Mouse (Mus musculus): Measurements from ENCODE around the gene Brsk2. TPM values are rescaled to one million over a fixed set of nuclear protein-coding genes. Genes with fewer than 3 reads are reported as not detected.

Brsk2 gene
- polyA plus RNA-seq, 1 experiment from 2014 or later: 1.8 TPM

DNA sequence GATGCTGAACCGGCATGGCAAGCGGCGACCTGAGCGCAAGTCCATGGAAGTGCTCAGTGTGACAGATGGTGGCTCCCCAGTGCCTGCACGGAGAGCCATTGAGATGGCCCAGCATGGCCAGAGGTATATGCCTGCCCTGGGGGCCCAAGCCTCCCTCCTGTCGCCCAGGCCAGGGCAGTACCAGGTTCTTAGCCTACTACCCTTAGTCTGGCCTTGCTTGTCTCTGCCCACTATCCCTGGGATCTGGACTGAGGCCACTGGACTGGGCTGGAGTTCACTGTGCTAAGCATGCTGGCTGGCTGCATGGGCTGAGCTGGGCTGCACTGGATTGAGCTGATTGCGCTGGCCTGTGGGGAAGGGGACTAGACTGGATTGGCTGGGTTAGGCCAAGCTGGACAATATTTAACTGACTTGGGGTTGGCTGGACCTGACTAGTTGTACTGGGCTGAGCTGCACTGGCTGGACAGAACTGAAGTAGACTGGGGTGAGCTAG, 38.8 kb downstream of the Brsk2 start:
- no peak overlapping the region for H3K4me3 ChIP-seq
- no peaks in the 10 kb centered on the region for H3K4me1 ChIP-seq
- H3K36me3 ChIP-seq: no peaks in the 10 kb centered on the region
- 79% methylated on average over 7 of the region's 7 CpGs for WGBS
- no peak overlapping the region for H3K4me2 ChIP-seq (replicated peaks)
- H3K9ac ChIP-seq: no peak overlapping the region
- 0 out of 2 replicates have a peak, but pooled peaks cover 3% of the 10 kb centered on the region for H3K27me3 ChIP-seq
- H3K9me3 ChIP-seq: no peaks in the 10 kb centered on the region
- no peak for ATAC-seq (ENCODE audit: insufficient number of reproducible peaks, insufficient read depth, low FRiP score, low TSS enrichment)
- no peak overlapping the region for H3K27ac ChIP-seq

DNA sequence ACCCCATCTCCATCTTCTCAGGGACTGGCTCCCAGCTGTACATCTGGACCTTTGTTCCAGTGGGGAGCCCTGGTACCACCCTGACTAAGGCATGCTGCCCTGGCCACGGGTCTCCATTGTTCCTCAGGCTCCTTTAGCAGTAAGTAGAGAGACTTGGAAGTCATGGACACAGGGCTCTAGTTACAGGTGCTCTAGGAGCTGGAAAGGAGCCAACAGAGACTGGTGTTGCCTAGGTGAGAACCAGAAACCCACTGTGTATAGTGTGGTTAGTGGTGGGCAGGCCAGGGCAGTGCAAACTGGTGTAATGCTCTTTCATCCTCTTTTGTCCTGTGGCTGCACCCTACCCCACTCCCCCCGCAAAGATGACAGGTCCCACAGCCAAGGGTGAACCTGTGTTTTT, 41.6 kb downstream of the Brsk2 start:
- no peak overlapping the region for H3K9ac ChIP-seq
- no peak overlapping the region for H3K4me2 ChIP-seq (replicated peaks)
- 79% methylated on average over 2 of the region's 2 CpGs for WGBS
- no peak overlapping the region for H3K4me3 ChIP-seq
- H3K27ac ChIP-seq: no peak overlapping the region
- no peak for ATAC-seq (ENCODE audit: insufficient number of reproducible peaks, insufficient read depth, low FRiP score, low TSS enrichment)
- H3K27me3 ChIP-seq: 0 out of 2 replicates have a peak, but pooled peaks cover 3% of the 10 kb centered on the region
- H3K36me3 ChIP-seq: no peaks in the 10 kb centered on the region; the same call in 1 of the 2 replicates
- H3K9me3 ChIP-seq: no peaks in the 10 kb centered on the region
- H3K4me1 ChIP-seq: no peaks in the 10 kb centered on the region

DNA sequence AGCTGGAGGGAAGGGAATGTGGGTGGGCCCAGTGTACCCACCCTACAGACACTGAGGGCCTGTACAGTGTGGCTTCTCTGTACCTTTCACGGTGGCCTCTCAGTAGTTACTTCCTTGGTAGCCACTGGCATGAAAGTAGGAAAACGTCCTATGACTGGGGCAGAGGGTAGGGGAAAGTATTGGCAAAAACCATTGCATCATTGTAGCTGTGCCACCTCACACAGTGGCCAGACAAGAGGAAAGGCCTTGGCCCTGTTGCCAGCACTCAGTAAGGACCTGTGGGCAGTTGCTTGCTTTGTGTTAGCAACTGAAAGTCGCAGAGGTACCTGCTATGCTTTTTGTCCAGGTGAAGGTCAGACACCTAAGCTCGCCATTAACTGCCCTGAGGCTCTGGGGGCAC, 44.6 kb downstream of the Brsk2 start:
- Histone ChIP-seq H3K4me3 (no peak overlapping the region), H3K9ac (no peak overlapping the region), H3K4me2 (replicated peaks) (no peak overlapping the region), H3K4me1 (no peaks in the 10 kb centered on the region), H3K27me3 (no peaks in the 10 kb centered on the region), H3K36me3 (no peaks in the 10 kb centered on the region; the same call in 1 of the 2 replicates), H3K27ac (no peak overlapping the region), H3K9me3 (no peaks in the 10 kb centered on the region)
- 82% methylated on average over 4 of the region's 4 CpGs for WGBS
- ATAC-seq (ENCODE audit: insufficient number of reproducible peaks, insufficient read depth, low FRiP score, low TSS enrichment): no peak

DNA sequence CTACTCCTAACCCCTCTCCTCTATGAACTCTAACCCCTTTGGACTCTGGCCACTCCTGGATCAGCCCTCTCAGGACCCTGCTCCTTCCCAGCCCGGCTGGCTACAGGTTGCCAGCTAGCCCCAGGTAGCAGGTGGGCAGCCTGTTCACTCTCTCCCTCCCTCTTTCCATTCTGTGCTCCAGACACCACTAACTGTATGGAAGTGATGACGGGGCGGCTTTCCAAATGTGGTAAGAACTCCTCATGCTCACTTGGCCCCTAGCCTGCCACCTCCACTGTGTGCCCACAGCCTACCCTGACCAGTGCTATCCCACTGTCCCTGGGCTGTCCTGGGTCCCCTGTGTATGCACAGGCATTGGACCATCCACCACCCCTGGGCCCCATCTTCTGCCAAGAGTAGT, 51.1 kb downstream of the Brsk2 start:
- no peak overlapping the region for H3K4me3 ChIP-seq
- H3K9me3 ChIP-seq: no peaks in the 10 kb centered on the region
- H3K27me3 ChIP-seq: no peaks in the 10 kb centered on the region
- 87% methylated on average over 3 of the region's 3 CpGs for WGBS
- no peak overlapping the region for H3K4me2 ChIP-seq (replicated peaks)
- H3K9ac ChIP-seq: no peak overlapping the region
- H3K36me3 ChIP-seq: peaks cover 16% of the 10 kb centered on the region; the same call in 1 of the 2 replicates
- no peak overlapping the region for H3K27ac ChIP-seq
- no peak for ATAC-seq (ENCODE audit: insufficient number of reproducible peaks, insufficient read depth, low FRiP score, low TSS enrichment)
- no peaks in the 10 kb centered on the region for H3K4me1 ChIP-seq

DNA sequence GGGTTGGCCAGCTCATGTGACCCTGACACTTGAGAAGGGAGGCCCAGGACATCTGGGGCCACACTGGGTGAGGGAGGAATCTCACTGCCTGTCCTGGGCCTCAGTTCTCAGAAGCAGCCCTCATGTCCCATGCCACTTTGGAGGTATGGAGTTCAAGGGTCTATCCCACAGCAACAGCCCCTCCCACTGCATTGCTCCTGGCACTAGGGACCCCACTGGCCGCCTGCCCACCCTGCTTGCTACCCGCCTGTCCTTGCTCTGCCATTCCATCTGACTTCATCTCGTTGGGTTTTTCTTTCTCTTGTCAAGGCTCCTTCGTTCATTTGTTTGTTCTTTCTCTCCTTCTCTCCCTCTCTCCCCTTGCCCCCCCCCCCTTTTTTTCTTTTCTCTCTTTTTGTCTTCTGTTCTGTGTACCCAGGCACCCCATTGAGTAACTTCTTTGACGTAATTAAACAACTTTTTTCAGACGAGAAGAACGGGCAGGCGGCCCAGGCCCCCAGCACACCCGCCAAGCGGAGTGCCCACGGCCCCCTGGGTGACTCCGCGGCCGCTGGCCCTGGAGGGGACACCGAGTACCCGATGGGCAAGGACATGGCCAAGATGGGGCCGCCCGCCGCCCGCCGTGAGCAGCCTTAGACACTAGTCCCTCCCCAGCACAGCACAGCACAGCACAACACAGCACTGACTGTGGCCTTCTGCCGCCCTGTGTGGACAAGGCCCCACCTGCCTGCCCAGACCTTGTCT, 52.2 kb downstream of the Brsk2 start:
- H3K4me3 ChIP-seq: no peak overlapping the region
- ATAC-seq (ENCODE audit: insufficient number of reproducible peaks, insufficient read depth, low FRiP score, low TSS enrichment): no peak
- 85% methylated on average over 22 of the region's 22 CpGs for WGBS
- H3K9me3 ChIP-seq: no peaks in the 10 kb centered on the region
- H3K27me3 ChIP-seq: no peaks in the 10 kb centered on the region
- H3K9ac ChIP-seq: no peak overlapping the region
- no peak overlapping the region for H3K27ac ChIP-seq
- H3K4me2 ChIP-seq (replicated peaks): no peak overlapping the region
- no peaks in the 10 kb centered on the region for H3K4me1 ChIP-seq
- peaks cover 16% of the 10 kb centered on the region; the same call in 1 of the 2 replicates for H3K36me3 ChIP-seq

DNA sequence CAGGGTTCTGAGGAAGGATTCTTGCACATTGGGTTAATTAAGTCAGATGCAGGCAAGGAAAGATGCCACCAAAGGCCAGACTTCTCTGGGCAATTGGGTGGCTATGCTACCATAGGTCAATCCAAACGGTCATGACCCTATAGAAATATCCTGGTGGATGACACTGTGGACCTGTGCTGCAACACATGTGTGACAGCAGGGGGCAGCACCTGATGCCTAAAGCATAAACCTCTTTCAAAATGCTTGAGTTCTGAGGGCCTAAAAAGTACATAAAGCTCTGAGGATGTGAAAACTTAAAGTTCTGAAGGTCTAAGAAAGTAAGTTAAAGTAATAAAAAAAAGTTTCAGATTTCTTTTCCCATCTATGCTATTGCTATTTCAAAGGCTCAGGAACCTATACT, 67.0 kb downstream of the Brsk2 start:
- ATAC-seq (ENCODE audit: insufficient number of reproducible peaks, insufficient read depth, low FRiP score, low TSS enrichment): no peak
- WGBS: 58% methylated on average over 1 of the region's 1 CpGs
- no peak overlapping the region for H3K4me3 ChIP-seq
- H3K4me1 ChIP-seq: no peaks in the 10 kb centered on the region
- no peak overlapping the region for H3K4me2 ChIP-seq (replicated peaks)
- H3K9me3 ChIP-seq: no peaks in the 10 kb centered on the region
- no peaks in the 10 kb centered on the region for H3K27me3 ChIP-seq
- H3K9ac ChIP-seq: no peak overlapping the region
- no peak overlapping the region for H3K27ac ChIP-seq
- peaks cover 14% of the 10 kb centered on the region; the same call in 1 of the 2 replicates for H3K36me3 ChIP-seq

DNA sequence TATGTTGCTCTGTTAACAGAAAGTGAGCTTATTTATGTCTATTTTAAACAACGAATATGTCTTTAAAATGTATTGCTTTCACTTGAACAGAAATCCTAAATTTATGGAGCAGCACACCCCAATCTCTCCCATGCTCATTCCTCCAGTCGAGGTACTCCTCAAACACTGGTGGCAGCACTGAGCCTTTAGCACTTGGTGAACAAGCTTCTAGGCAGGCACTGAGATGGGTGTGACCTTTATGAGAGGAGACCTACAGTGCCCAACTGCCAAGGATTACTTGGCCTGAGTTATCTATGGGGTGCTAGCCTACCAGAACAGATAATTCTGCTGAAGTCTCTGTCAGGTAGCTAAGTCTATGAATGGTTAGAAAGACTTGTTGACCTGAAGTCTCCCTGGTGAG, 70.1 kb downstream of the Brsk2 start:
- 0 out of 2 replicates have a peak, but pooled peaks cover 8% of the 10 kb centered on the region for H3K36me3 ChIP-seq
- no peak overlapping the region for H3K9ac ChIP-seq
- 48% methylated on average over 2 of the region's 2 CpGs for WGBS
- H3K27ac ChIP-seq: no peak overlapping the region
- no peaks in the 10 kb centered on the region; the same call in 1 of the 2 replicates for H3K4me1 ChIP-seq
- H3K27me3 ChIP-seq: no peaks in the 10 kb centered on the region
- ATAC-seq (ENCODE audit: insufficient number of reproducible peaks, insufficient read depth, low FRiP score, low TSS enrichment): no peak
- H3K9me3 ChIP-seq: no peaks in the 10 kb centered on the region
- no peak overlapping the region for H3K4me2 ChIP-seq (replicated peaks)
- H3K4me3 ChIP-seq: no peak overlapping the region

DNA sequence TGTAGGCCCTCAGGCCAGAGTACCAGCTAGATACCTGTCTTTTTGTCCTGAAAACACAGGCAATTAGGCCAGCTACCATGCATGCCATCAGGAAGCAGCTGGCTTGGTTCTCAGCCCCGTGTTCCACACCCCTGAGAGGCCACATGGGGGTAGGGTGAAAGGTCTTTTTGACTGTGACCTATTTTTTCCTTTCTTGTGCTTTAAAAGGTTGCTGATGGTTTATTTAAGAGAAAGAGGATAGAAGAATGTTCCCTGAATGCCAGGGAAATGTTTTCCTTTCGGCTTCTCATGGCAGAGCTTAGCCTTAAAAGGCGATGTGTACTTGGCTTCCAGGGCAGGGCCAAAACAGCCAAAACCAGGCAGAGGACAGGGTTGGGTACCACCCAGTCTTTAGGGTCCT, 71.3 kb downstream of the Brsk2 start:
- WGBS: 68% methylated on average over 3 of the region's 3 CpGs
- Histone ChIP-seq H3K4me1 (peaks cover 10% of the 10 kb centered on the region), H3K9ac (no peak overlapping the region), H3K4me2 (replicated peaks) (no peak overlapping the region), H3K9me3 (no peaks in the 10 kb centered on the region), H3K27me3 (no peaks in the 10 kb centered on the region), H3K36me3 (0 out of 2 replicates have a peak, but pooled peaks cover 2% of the 10 kb centered on the region), H3K27ac (no peak overlapping the region), H3K4me3 (no peak overlapping the region)
- ATAC-seq (ENCODE audit: insufficient number of reproducible peaks, insufficient read depth, low FRiP score, low TSS enrichment): no peak

DNA sequence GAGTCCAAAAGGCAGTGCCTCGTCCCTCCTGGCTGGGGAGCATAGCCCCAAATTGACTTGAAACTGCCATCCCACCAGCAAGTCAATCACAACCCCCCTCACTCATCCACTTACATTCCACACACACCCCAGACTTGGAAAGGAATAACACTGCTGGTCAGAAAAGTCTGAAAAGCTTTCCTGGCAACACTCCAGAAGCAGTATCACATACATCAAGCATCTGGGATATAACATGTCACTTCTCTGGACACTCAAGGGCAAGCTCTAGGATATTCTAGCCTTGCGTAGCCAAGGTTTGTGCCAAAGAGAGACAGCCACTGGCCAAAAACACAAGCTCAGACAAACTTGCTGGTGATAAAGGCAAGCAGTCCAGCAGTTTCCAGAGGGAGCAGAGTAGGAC, 75.6 kb downstream of the Brsk2 start:
- Histone ChIP-seq H3K27me3 (no peaks in the 10 kb centered on the region), H3K9ac (no peak overlapping the region), H3K4me3 (no peak overlapping the region), H3K4me1 (peaks cover 19% of the 10 kb centered on the region), H3K27ac (no peak overlapping the region), H3K4me2 (replicated peaks) (no peak overlapping the region), H3K36me3 (no peaks in the 10 kb centered on the region), H3K9me3 (no peaks in the 10 kb centered on the region)
- ATAC-seq (ENCODE audit: insufficient number of reproducible peaks, insufficient read depth, low FRiP score, low TSS enrichment): no peak
- 72% methylated on average over 2 of the region's 2 CpGs for WGBS

DNA sequence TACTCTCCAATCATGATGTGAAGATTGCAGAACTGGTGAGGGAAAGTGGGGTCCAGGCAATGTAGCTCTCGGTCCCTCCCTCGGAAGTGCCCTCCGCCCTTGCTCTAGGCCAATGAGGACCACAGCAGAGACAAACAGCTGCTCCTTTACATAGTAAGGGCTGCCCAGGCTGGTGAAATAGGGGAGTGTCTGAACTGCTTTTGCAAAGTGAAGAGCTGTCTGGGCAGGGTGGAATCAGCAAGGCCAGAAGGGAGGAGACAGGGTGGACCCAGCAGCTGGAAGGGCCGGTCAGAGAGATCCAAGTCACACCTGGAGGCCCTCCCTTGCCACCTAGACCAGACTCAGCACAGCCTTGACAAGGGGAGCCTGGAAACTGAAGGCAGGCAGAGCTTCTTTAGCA, 76.4 kb downstream of the Brsk2 start:
- Histone ChIP-seq H3K4me3 (no peak overlapping the region), H3K27ac (no peak overlapping the region), H3K9me3 (no peaks in the 10 kb centered on the region), H3K9ac (no peak overlapping the region), H3K27me3 (no peaks in the 10 kb centered on the region), H3K4me2 (replicated peaks) (no peak overlapping the region), H3K4me1 (peaks cover 19% of the 10 kb centered on the region), H3K36me3 (no peaks in the 10 kb centered on the region)
- WGBS: 76% methylated on average over 4 of the region's 4 CpGs
- ATAC-seq (ENCODE audit: insufficient number of reproducible peaks, insufficient read depth, low FRiP score, low TSS enrichment): no peak

DNA sequence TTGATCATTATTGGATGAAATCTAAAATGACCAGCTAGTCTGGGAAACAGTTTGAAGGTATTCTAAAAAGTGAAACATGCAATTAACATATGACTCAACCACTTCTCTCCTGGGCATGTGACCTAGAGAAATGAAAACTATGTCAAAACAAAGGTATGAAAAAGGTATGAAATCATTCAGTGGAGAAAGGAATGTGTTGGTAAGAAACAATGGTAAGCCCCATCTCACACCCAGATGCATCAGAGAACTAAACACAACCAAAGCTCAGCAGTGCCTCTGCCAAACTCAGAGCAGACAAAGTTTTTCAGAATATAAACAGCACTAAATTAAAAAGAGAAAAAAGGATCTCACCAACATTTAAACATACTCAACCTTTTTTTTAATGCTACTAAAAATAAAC, 80.5 kb downstream of the Brsk2 start:
- no peak overlapping the region for H3K4me3 ChIP-seq
- no peak overlapping the region for H3K9ac ChIP-seq
- ATAC-seq (ENCODE audit: insufficient number of reproducible peaks, insufficient read depth, low FRiP score, low TSS enrichment): no peak
- no peak overlapping the region for H3K4me2 ChIP-seq (replicated peaks)
- no peaks in the 10 kb centered on the region for H3K27me3 ChIP-seq
- peaks cover 17% of the 10 kb centered on the region for H3K4me1 ChIP-seq
- H3K27ac ChIP-seq: no peak overlapping the region
- H3K9me3 ChIP-seq: no peaks in the 10 kb centered on the region
- H3K36me3 ChIP-seq: no peaks in the 10 kb centered on the region

DNA sequence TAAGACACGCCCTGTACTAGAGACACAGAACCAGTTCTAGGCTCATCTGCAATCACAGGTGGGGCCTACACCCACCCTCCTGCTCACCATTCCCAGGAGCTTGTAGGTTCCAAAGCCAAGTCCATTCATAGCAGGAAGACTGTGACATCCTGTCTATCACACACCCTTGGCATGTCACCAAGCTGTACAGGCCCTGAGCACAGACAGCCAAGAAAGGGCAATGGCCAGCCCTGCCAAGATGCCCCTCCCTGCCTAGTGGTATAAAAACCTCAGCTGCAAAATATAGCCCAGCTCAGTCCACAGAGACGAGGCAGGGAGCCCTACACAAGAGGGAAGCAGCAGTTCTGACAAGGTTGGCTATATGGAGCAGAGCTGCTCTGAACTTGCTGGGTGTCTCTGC, 84.6 kb downstream of the Brsk2 start:
- Histone ChIP-seq H3K4me1 (no peaks in the 10 kb centered on the region), H3K4me2 (replicated peaks) (no peak overlapping the region), H3K36me3 (no peaks in the 10 kb centered on the region), H3K9me3 (no peaks in the 10 kb centered on the region), H3K9ac (no peak overlapping the region), H3K27me3 (no peaks in the 10 kb centered on the region), H3K27ac (no peak overlapping the region), H3K4me3 (no peak overlapping the region)
- ATAC-seq (ENCODE audit: insufficient number of reproducible peaks, insufficient read depth, low FRiP score, low TSS enrichment): no peak
- WGBS: 84% methylated on average over 2 of the region's 2 CpGs
